Mouse (Mus musculus): ENCODE data around the gene Mapk14.
"Not testable (repeated sequence)": the region's sequence is repeated elsewhere in the genome, so short reads cannot be mapped to it uniquely, and the experiment has no call there.

Gene Mapk14

GRCm38 (mm10) chr17:28698672-28699071 lies 7.5 kb downstream of the Mapk14 start:
- DNase-seq = no peak

- no peak for DNase-seq
Observed at GRCm38 (mm10) chr17:28699789-28700188, 8.7 kb downstream of the Mapk14 start.

- no peak for DNase-seq
Observed at GRCm38 (mm10) chr17:28701171-28701570, 10.0 kb downstream of the Mapk14 start.

GRCm38 (mm10) chr17:28701737-28702136 lies 10.6 kb downstream of the Mapk14 start:
- no peak for DNase-seq

- no peak for DNase-seq
Observed at GRCm38 (mm10) chr17:28702646-28703045, 11.5 kb downstream of the Mapk14 start.

GRCm38 (mm10) chr17:28706697-28707096 lies 15.6 kb downstream of the Mapk14 start:
- no peak for DNase-seq

- no peak for DNase-seq
Observed at GRCm38 (mm10) chr17:28707136-28707627, 16.1 kb downstream of the Mapk14 start.

GRCm38 (mm10) chr17:28707816-28708215 lies 16.7 kb downstream of the Mapk14 start:
- DNase-seq = no peak

- DNase-seq = no peak
Observed at GRCm38 (mm10) chr17:28708989-28709388, 17.9 kb downstream of the Mapk14 start.

- no peak for DNase-seq
Observed at GRCm38 (mm10) chr17:28709552-28710290, 18.6 kb downstream of the Mapk14 start.

GRCm38 (mm10) chr17:28710291-28710688 lies 19.2 kb downstream of the Mapk14 start:
- no peak for DNase-seq

GRCm38 (mm10) chr17:28711237-28711636 lies 20.1 kb downstream of the Mapk14 start:
- DNase-seq = no peak

GRCm38 (mm10) chr17:28712305-28712704 lies 21.2 kb downstream of the Mapk14 start:
- DNase-seq = no peak

GRCm38 (mm10) chr17:28714006-28714405 lies 22.9 kb downstream of the Mapk14 start:
- DNase-seq = no peak

GRCm38 (mm10) chr17:28715832-28716548 lies 24.9 kb downstream of the Mapk14 start:
- DNase-seq = no peak

- DNase-seq = no peak
Observed at GRCm38 (mm10) chr17:28717535-28717934, 26.4 kb downstream of the Mapk14 start.

GRCm38 (mm10) chr17:28725783-28726182 lies 34.7 kb downstream of the Mapk14 start, which contains the start of gene AC170998.1:
Gene AC170998.1 (plus strand): TSS chr17:28726083.
- no peak for DNase-seq

- DNase-seq = not testable (repeated sequence)
Observed at GRCm38 (mm10) chr17:28727511-28727910, 36.4 kb downstream of the Mapk14 start.

GRCm38 (mm10) chr17:28735317-28736105 lies 44.4 kb downstream of the Mapk14 start:
- DNase-seq = no peak

- DNase-seq = no peak
Observed at GRCm38 (mm10) chr17:28736486-28736885, 45.4 kb downstream of the Mapk14 start.

- no peak for DNase-seq
Observed at GRCm38 (mm10) chr17:28737973-28738372, 46.8 kb downstream of the Mapk14 start.

- no peak for DNase-seq
Observed at GRCm38 (mm10) chr17:28739244-28739643, 48.1 kb downstream of the Mapk14 start.

Data from cerebellum, postnatal 10 days (tissue).